Mouse (Mus musculus) ES-Bruce4 (cell line): ENCODE measurements at regions not wholly inside any gene's neighbourhood (a gene's known extent, or its start where the extent isn't known, plus 50 kb on each side); places are given as distances from the start of the nearest gene placed in this dataset.

Experiments
- CTCF ChIP-seq: IDR thresholded peaks from one replicate; pipeline ENCODE4 v1.8.1; 2011; ENCODE audit warnings: low read depth, low read length
- POLR2A ChIP-seq: IDR thresholded peaks from one replicate; pipeline ENCODE4 v1.8.1; 2011; ENCODE audit warnings: low read length; ENCODE audit not compliant: insufficient read depth

DNA sequence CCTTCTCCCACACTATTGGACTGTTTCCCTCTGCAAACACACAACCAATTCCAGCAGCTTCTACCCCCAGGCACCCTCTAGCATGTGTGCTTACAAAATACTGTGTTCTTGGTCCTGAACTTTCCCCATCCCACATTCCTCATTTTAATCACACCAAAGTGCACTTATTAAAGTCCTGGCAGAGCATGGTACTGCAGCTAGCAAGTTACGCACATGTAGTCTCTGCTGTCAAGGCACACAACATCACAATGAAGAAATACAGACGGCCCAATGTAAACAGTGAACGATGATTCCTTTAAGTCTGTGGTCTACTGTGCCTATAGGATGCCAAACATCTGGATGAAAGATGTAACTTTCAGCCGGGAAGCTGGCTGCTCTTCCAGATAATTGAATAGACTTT, 98.3 kb upstream of the Tspan2 start:
- TF ChIP-seq POLR2A (no peak), CTCF (no peak)
